Comparison of ENCODE assay signal across 20 mouse cellular contexts in the genomic region with DNA sequence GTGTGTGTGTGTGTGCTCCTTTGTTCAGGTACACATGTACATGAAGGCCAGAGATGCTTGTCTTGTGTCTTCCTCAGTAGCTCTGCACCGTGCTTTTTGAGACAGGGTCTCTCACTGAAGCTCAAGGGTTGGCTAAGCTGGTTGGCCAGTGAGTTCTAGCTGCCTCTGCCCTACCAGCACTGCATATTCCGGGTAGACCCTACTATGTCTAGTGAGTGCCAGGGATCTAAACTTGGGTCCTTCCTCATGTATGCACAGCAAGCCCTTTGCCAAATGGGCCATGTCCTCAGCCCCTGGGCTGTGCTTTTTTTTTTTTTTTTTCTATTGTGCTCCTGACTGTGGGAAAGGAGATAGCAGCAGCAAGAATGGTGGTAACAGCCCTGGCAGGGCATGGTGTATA. TPM values are rescaled to one million over a fixed set of nuclear protein-coding genes. Genes with fewer than 3 reads are reported as not detected.
A peak's percentile ranks its signal among the peaks of the same experiment; 100 is the strongest.
DNase-seq lines count a peak whose midpoint lies in the region; ATAC-seq lines count a peak whose summit lies in the region.
"Had no signal": no experiment of that assay in that cellular context is flagged by ENCODE, and none has a peak within 500 bp of the region (broad histone marks: within the 10 kb centered on the region; RNA-seq: fewer than 3 reads in every experiment).

No protein-coding gene starts in this region.

- H3K9me3 ChIP-seq in embryonic facial prominence, embryonic 14.5 days (ENCODE audit: control insufficient read depth, low read length): no peaks in the 10 kb centered on the region
- H3K9me3 ChIP-seq in embryonic facial prominence, embryonic 10.5 days: no peaks in the 10 kb centered on the region
- H3K9me3 ChIP-seq in heart, embryonic 15.5 days (replicated peaks): no peaks in the 10 kb centered on the region
- no peaks in the 10 kb centered on the region for H3K9me3 ChIP-seq in limb, embryonic 13.5 days
- no peaks in the 10 kb centered on the region for H3K9me3 ChIP-seq in limb, embryonic 10.5 days (replicated peaks)
- H3K9me3 ChIP-seq: embryonic facial prominence, embryonic 13.5 days; hindbrain, embryonic 10.5 days; lung, embryonic 15.5 days had no signal

- H3K4me1 ChIP-seq in embryonic facial prominence, embryonic 14.5 days (ENCODE audit: control insufficient read depth, insufficient read depth, low read length): peaks cover 8% of the 10 kb centered on the region
- H3K4me1 ChIP-seq in embryonic facial prominence, embryonic 10.5 days: peaks cover 23% of the 10 kb centered on the region
- H3K4me1 ChIP-seq in heart, embryonic 15.5 days (replicated peaks): peaks cover 37% of the 10 kb centered on the region
- peaks cover 20% of the 10 kb centered on the region for H3K4me1 ChIP-seq in limb, embryonic 13.5 days
- H3K4me1 ChIP-seq in limb, embryonic 10.5 days: peaks cover 21% of the 10 kb centered on the region
- H3K4me1 ChIP-seq in brown adipose tissue, adult 24 weeks (ENCODE audit: control insufficient read depth, insufficient read depth, insufficient read length, low read length): peaks cover 44% of the 10 kb centered on the region

- no peak for DNase-seq in embryonic facial prominence, embryonic 14.5 days (ENCODE audit: low spot score)
- no peak for DNase-seq in embryonic facial prominence, embryonic 10.5 days (ENCODE audit: low spot score)
- DNase-seq in heart, adult 18-20 months: no peak
- DNase-seq in limb, embryonic 10.5 days (ENCODE audit: low spot score): no peak
- no peak for DNase-seq in testis, postnatal 10 days (ENCODE audit: low spot score)
- DNase-seq: adrenal gland, adult 8-10 months; cerebellum, adult 18-20 months; spleen, adult 18-20 months; thymus, postnatal 14 days had no signal

- peak overlapping the region; percentile 75; the same call in 1 of the 2 replicates for H3K27ac ChIP-seq in embryonic facial prominence, embryonic 14.5 days (replicated peaks; ENCODE audit: low read depth, low read length)
- H3K27ac ChIP-seq in embryonic facial prominence, embryonic 10.5 days (replicated peaks): no peak overlapping the region
- H3K27ac ChIP-seq in heart, embryonic 15.5 days: peak overlapping the region; percentile 85
- H3K27ac ChIP-seq in limb, embryonic 13.5 days: peak overlapping the region; percentile 79; the same call in 1 of the 2 replicates
- H3K27ac ChIP-seq in limb, embryonic 10.5 days: no peak overlapping the region
- peak overlapping the region; percentile 67; the same call in 1 of the 2 replicates for H3K27ac ChIP-seq in brown adipose tissue, adult 24 weeks (replicated peaks; ENCODE audit: low read depth, low read length)
- H3K27ac ChIP-seq: liver, embryonic 14.5 days had no signal

- H3K36me3 ChIP-seq in embryonic facial prominence, embryonic 14.5 days (ENCODE audit: control insufficient read depth, insufficient read depth, low read length): no peaks in the 10 kb centered on the region
- H3K36me3 ChIP-seq in embryonic facial prominence, embryonic 10.5 days (replicated peaks): peaks cover 27% of the 10 kb centered on the region
- peaks cover 18% of the 10 kb centered on the region; the same call in 1 of the 2 replicates for H3K36me3 ChIP-seq in heart, embryonic 15.5 days
- H3K36me3 ChIP-seq in limb, embryonic 13.5 days: no peaks in the 10 kb centered on the region; the same call in 1 of the 2 replicates
- peaks cover 15% of the 10 kb centered on the region; the same call in 1 of the 2 replicates for H3K36me3 ChIP-seq in limb, embryonic 10.5 days
- H3K36me3 ChIP-seq: embryonic facial prominence, embryonic 13.5 days had no signal

- no peak overlapping the region for H3K9ac ChIP-seq in embryonic facial prominence, embryonic 14.5 days (ENCODE audit: low read depth, low read length)
- no peak overlapping the region for H3K9ac ChIP-seq in heart, embryonic 15.5 days
- H3K9ac ChIP-seq in limb, embryonic 13.5 days: no peak overlapping the region
- H3K9ac ChIP-seq: embryonic facial prominence, embryonic 13.5 days; liver, embryonic 14.5 days; lung, embryonic 15.5 days had no signal

- H3K27me3 ChIP-seq in embryonic facial prominence, embryonic 14.5 days (replicated peaks; ENCODE audit: control insufficient read depth, insufficient read depth, low read length): no peaks in the 10 kb centered on the region
- 0 out of 2 replicates have a peak, but pooled peaks cover 8% of the 10 kb centered on the region for H3K27me3 ChIP-seq in embryonic facial prominence, embryonic 10.5 days (replicated peaks; ENCODE audit: low read depth, poor library complexity, severe bottlenecking)
- no peaks in the 10 kb centered on the region for H3K27me3 ChIP-seq in heart, embryonic 15.5 days
- no peaks in the 10 kb centered on the region for H3K27me3 ChIP-seq in limb, embryonic 13.5 days
- no peaks in the 10 kb centered on the region for H3K27me3 ChIP-seq in limb, embryonic 10.5 days (ENCODE audit: low read depth, poor library complexity, severe bottlenecking)
- H3K27me3 ChIP-seq: embryonic facial prominence, embryonic 13.5 days; lung, embryonic 15.5 days had no signal

- 95% methylated on average over 2 of the region's 2 CpGs for WGBS in embryonic facial prominence, embryonic 14.5 days
- WGBS in embryonic facial prominence, embryonic 10.5 days: 92% methylated on average over 2 of the region's 2 CpGs
- 94% methylated on average over 2 of the region's 2 CpGs for WGBS in heart, embryonic 15.5 days
- WGBS in limb, embryonic 13.5 days: 89% methylated on average over 2 of the region's 2 CpGs
- WGBS in limb, embryonic 10.5 days: 96% methylated on average over 2 of the region's 2 CpGs

- H3K4me3 ChIP-seq in embryonic facial prominence, embryonic 14.5 days (ENCODE audit: low read depth, low read length): no peak overlapping the region
- no peak overlapping the region for H3K4me3 ChIP-seq in embryonic facial prominence, embryonic 10.5 days
- H3K4me3 ChIP-seq in heart, embryonic 15.5 days: no peak overlapping the region
- no peak overlapping the region for H3K4me3 ChIP-seq in limb, embryonic 13.5 days
- no peak overlapping the region for H3K4me3 ChIP-seq in limb, embryonic 10.5 days
- H3K4me3 ChIP-seq in brown adipose tissue, adult 24 weeks (ENCODE audit: insufficient read depth, low read depth, low read length): no peak overlapping the region
- H3K4me3 ChIP-seq: embryonic facial prominence, embryonic 13.5 days; hindbrain, embryonic 10.5 days; lung, embryonic 15.5 days had no signal

- no peak for ATAC-seq in embryonic facial prominence, embryonic 14.5 days (ENCODE audit: low read depth)
- ATAC-seq in heart, embryonic 15.5 days (replicated peaks; ENCODE audit: insufficient number of reproducible peaks, insufficient read depth, low FRiP score, low read depth): no peak
- ATAC-seq in limb, embryonic 13.5 days (ENCODE audit: low FRiP score, low read depth): no peak
- ATAC-seq: activated CD4-positive, CD25-positive, alpha-beta regulatory T cell, adult 4 months; intestine, postnatal 0 days had no signal

- no peak overlapping the region for H3K4me2 ChIP-seq in embryonic facial prominence, embryonic 14.5 days (ENCODE audit: low read depth, low read length)
- H3K4me2 ChIP-seq in heart, embryonic 15.5 days: no peak overlapping the region
- no peak overlapping the region for H3K4me2 ChIP-seq in limb, embryonic 13.5 days (replicated peaks)
- H3K4me2 ChIP-seq: embryonic facial prominence, embryonic 13.5 days; lung, embryonic 15.5 days; midbrain, embryonic 11.5 days had no signal

RNA-seq across cellular contexts. Expression of a gene that starts 7.9 kb away (rescaled TPM):
- 7.0 and 8.4 TPM in 2 replicates for polyA plus RNA-seq in embryonic facial prominence, embryonic 14.5 days (2014; fragmentation: Nextera tagmentation; extraction: Ambion mirVana)
- polyA plus RNA-seq in embryonic facial prominence, embryonic 10.5 days (2016; fragmentation: Nextera tagmentation; extraction: Ambion mirVana): 6.4 and 7.5 TPM in 2 replicates
- 22.5 and 22.8 TPM in 2 replicates for polyA plus RNA-seq in heart, embryonic 15.5 days (2015; fragmentation: Nextera tagmentation; extraction: Ambion mirVana)
- total RNA-seq in heart, adult 18-20 months (2021): 10 to 100 TPM; 70.9 to 89.8 TPM
- 5.0 and 5.1 TPM in 2 replicates for polyA plus RNA-seq in limb, embryonic 13.5 days (2015; fragmentation: Nextera tagmentation; extraction: Ambion mirVana)
- polyA plus RNA-seq in limb, embryonic 10.5 days (2016; fragmentation: Nextera tagmentation; extraction: Ambion mirVana): 4.3 and 7.5 TPM in 2 replicates
- 14.5 and 19.8 TPM in 2 replicates for polyA plus RNA-seq in brown adipose tissue, adult 24 weeks (2012; ENCODE audit: insufficient read depth, insufficient read length, missing spikeins)
- polyA plus RNA-seq: activated CD4-positive, CD25-positive, alpha-beta regulatory T cell, adult 4 months had no signal

RNA-seq across cellular contexts. Expression of a gene that starts 16.0 kb away (rescaled TPM):
- polyA plus RNA-seq in embryonic facial prominence, embryonic 14.5 days (2014; fragmentation: Nextera tagmentation; extraction: Ambion mirVana): 1.8 and 2.2 TPM in 2 replicates
- 1.5 and 2.1 TPM in 2 replicates for polyA plus RNA-seq in embryonic facial prominence, embryonic 10.5 days (2016; fragmentation: Nextera tagmentation; extraction: Ambion mirVana)
- polyA plus RNA-seq in heart, embryonic 15.5 days (2015; fragmentation: Nextera tagmentation; extraction: Ambion mirVana): 1.8 and 3.6 TPM in 2 replicates
- total RNA-seq in heart, adult 18-20 months (2021): 1 to 10 TPM; 1.7 to 4.9 TPM
- polyA plus RNA-seq in limb, embryonic 13.5 days (2015; fragmentation: Nextera tagmentation; extraction: Ambion mirVana): 2.0 and 2.4 TPM in 2 replicates
- polyA plus RNA-seq in limb, embryonic 10.5 days (2016; fragmentation: Nextera tagmentation; extraction: Ambion mirVana): 1.6 and 1.7 TPM in 2 replicates
- polyA plus RNA-seq in brown adipose tissue, adult 24 weeks (2012; ENCODE audit: insufficient read depth, insufficient read length, missing spikeins): 46.2 and 52.8 TPM in 2 replicates

RNA-seq across cellular contexts. Expression of a gene that starts 41.7 kb away (rescaled TPM):
- polyA plus RNA-seq in embryonic facial prominence, embryonic 14.5 days (2014; fragmentation: Nextera tagmentation; extraction: Ambion mirVana): 0.62 and 0.65 TPM in 2 replicates
- 0.76 and 0.99 TPM in 2 replicates for polyA plus RNA-seq in embryonic facial prominence, embryonic 10.5 days (2016; fragmentation: Nextera tagmentation; extraction: Ambion mirVana)
- 0.32 and 0.42 TPM in 2 replicates for polyA plus RNA-seq in heart, embryonic 15.5 days (2015; fragmentation: Nextera tagmentation; extraction: Ambion mirVana)
- under 1 TPM; 0.15 to 0.28 TPM for total RNA-seq in heart, adult 18-20 months (2021)
- 0.37 and 0.59 TPM in 2 replicates for polyA plus RNA-seq in limb, embryonic 13.5 days (2015; fragmentation: Nextera tagmentation; extraction: Ambion mirVana)
- polyA plus RNA-seq in limb, embryonic 10.5 days (2016; fragmentation: Nextera tagmentation; extraction: Ambion mirVana): 0.30 and 0.64 TPM in 2 replicates
- 1.6 TPM in 1 of 2 replicates, not detected in the other for polyA plus RNA-seq in brown adipose tissue, adult 24 weeks (2012; ENCODE audit: insufficient read depth, insufficient read length, missing spikeins)
- total RNA-seq: megakaryocyte progenitor cell, adult 5-6 weeks had no signal
- polyA plus RNA-seq: intestine, postnatal 0 days had no signal

Comparison
In these comparisons a context has a peak if more than half of its experiments do, and no peak if none do; other contexts are left out.
1. H3K27ac ChIP-seq: peak in embryonic facial prominence, embryonic 14.5 days (single experiment), heart, embryonic 15.5 days (single experiment), limb, embryonic 13.5 days (single experiment) and brown adipose tissue, adult 24 weeks (single experiment); none in embryonic facial prominence, embryonic 10.5 days (single experiment) and limb, embryonic 10.5 days (single experiment).
2. RNA of a gene that starts 16.0 kb away (polyA plus RNA-seq): 46.2 to 52.8 TPM in brown adipose tissue, adult 24 weeks; 2.0 to 2.4 TPM in limb, embryonic 13.5 days, 1.8 to 2.2 TPM in embryonic facial prominence, embryonic 14.5 days, 1.5 to 2.1 TPM in embryonic facial prominence, embryonic 10.5 days, 1.8 to 3.6 TPM in heart, embryonic 15.5 days and 1.6 to 1.7 TPM in limb, embryonic 10.5 days; every median in the first group is over 10 times any median in the second.